Mouse (Mus musculus): ENCODE results near the gene Vtn.
"Not testable (repeated sequence)": the region's sequence is repeated elsewhere in the genome, so short reads cannot be mapped to it uniquely, and the experiment has no call there.

Vtn gene

GRCm38 (mm10) chr11:78497544-78498522 is 1.1 kb upstream of the Vtn start, which contains the start of gene Sarm1:
Sarm1 (minus strand) TSS chr11:78497754.
- peak; percentile 95 for DNase-seq (ENCODE audit: low read depth)

- DNase-seq (ENCODE audit: low read depth): no peak
Measured at GRCm38 (mm10) chr11:78499543-78499942, 652 bp downstream of the Vtn start.

- DNase-seq (ENCODE audit: low read depth): no peak
Measured at GRCm38 (mm10) chr11:78500623-78501202, 1.8 kb downstream of the Vtn start.

GRCm38 (mm10) chr11:78501529-78501928 is 2.6 kb downstream of the Vtn start:
- DNase-seq (ENCODE audit: low read depth): no peak

GRCm38 (mm10) chr11:78502909-78503650 is 4.2 kb downstream of the Vtn start, which contains the start of gene Sebox:
Sebox (plus strand) TSS chr11:78503447.
- no peak for DNase-seq (ENCODE audit: low read depth)

GRCm38 (mm10) chr11:78505430-78505829 is 6.5 kb downstream of the Vtn start:
- DNase-seq (ENCODE audit: low read depth): no peak

- DNase-seq (ENCODE audit: low read depth): no peak
Measured at GRCm38 (mm10) chr11:78509148-78509547, 10.3 kb downstream of the Vtn start.

- DNase-seq (ENCODE audit: low read depth): peak; percentile 88
Measured at GRCm38 (mm10) chr11:78512025-78512957, 13.4 kb downstream of the Vtn start, which contains the start of the genes Tmem199 and Poldip2. Tmem199 (minus strand) TSS chr11:78512172. Poldip2 (plus strand) TSS chr11:78512193.

- no peak for DNase-seq (ENCODE audit: low read depth)
Measured at GRCm38 (mm10) chr11:78513106-78513790, 14.4 kb downstream of the Vtn start.

- no peak for DNase-seq (ENCODE audit: low read depth)
Measured at GRCm38 (mm10) chr11:78515549-78516325, 16.8 kb downstream of the Vtn start.

- no peak for DNase-seq (ENCODE audit: low read depth)
Measured at GRCm38 (mm10) chr11:78518931-78519330, 20.0 kb downstream of the Vtn start.

GRCm38 (mm10) chr11:78521880-78522279 is 23.0 kb downstream of the Vtn start:
- no peak for DNase-seq (ENCODE audit: low read depth)

- no peak for DNase-seq (ENCODE audit: low read depth)
Measured at GRCm38 (mm10) chr11:78522481-78522997, 23.6 kb downstream of the Vtn start.

GRCm38 (mm10) chr11:78523241-78523955 is 24.5 kb downstream of the Vtn start:
- DNase-seq (ENCODE audit: low read depth): no peak

- DNase-seq (ENCODE audit: low read depth): no peak
Measured at GRCm38 (mm10) chr11:78524838-78525237, 25.9 kb downstream of the Vtn start.

GRCm38 (mm10) chr11:78528714-78529113 is 29.8 kb downstream of the Vtn start:
- no peak for DNase-seq (ENCODE audit: low read depth)

- DNase-seq (ENCODE audit: low read depth): no peak
Measured at GRCm38 (mm10) chr11:78530001-78530400, 31.1 kb downstream of the Vtn start.

- DNase-seq (ENCODE audit: low read depth): no peak
Measured at GRCm38 (mm10) chr11:78531046-78531445, 32.2 kb downstream of the Vtn start.

GRCm38 (mm10) chr11:78531515-78531914 is 32.6 kb downstream of the Vtn start:
- not testable (repeated sequence) for DNase-seq (ENCODE audit: low read depth)

Data from c-Kit-positive CD71-positive TER-119-negative erythroid progenitor cells, embryonic 14.5 days (primary cell).